Mouse (Mus musculus): ENCODE measurements around the gene N4bp3.

DNA sequence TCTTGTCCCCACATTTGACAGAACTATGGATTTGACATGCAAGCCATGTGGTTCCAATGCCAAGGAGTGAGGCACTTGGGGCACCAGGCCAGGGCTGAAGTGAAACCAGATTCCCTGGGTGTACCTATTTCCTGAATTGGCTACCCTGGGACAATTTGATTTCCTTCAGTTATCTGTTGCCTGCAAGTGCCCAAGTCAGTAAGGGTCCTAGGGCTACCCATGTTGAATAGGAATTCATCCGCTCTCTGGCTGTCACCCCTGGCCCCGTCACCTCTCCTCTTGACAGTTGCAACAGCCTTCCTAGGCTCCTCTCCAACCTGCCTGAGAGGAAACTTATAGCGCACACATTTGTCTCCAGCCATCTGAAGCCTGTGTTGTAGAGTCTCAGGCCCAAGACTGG is 4.2 kb upstream of the N4bp3 start:
- no peak for TF ChIP-seq MYOD1 (IDR thresholded peaks at IDR 0.05; ENCODE audit: control insufficient read depth, insufficient read length, low read depth)
- no peak for TF ChIP-seq CTCF (IDR thresholded peaks at IDR 0.05; ENCODE audit: control insufficient read depth, insufficient read depth, insufficient read length)
- TF ChIP-seq MAX (IDR thresholded peaks at IDR 0.05) = no peak
- no peak for TF ChIP-seq USF1 (IDR thresholded peaks at IDR 0.05; ENCODE audit: low read depth)
- TF ChIP-seq FOSL1 (IDR thresholded peaks at IDR 0.05; ENCODE audit: insufficient read depth, low read length, poor library complexity, severe bottlenecking) = no peak
- no peak for TF ChIP-seq CEBPB (IDR thresholded peaks at IDR 0.05; ENCODE audit: low read depth)

Measured in C2C12 (cell line).